Mouse (Mus musculus) urinary bladder, adult 18-20 months (tissue): ENCODE data around the gene Hoxa5.

Source experiments
- DNase-seq, 2 experiments: peaks; one replicate each; pipeline ENCODE4 v3.0.0; 2022; ENCODE audit warnings: low spot score in 2 of 2, mixed read lengths in 2 of 2

The Hoxa5 gene

GRCm38 (mm10) chr6:52178918-52179665, 25.3 kb downstream of the Hoxa5 start:
- DNase-seq = no peak

- DNase-seq = no peak
These were observed 26.6 kb downstream of the Hoxa5 start for GRCm38 (mm10) chr6:52177806-52178205.

- no peak for DNase-seq
These were observed 27.2 kb downstream of the Hoxa5 start, which contains the start of gene 5730596B20Rik for GRCm38 (mm10) chr6:52177061-52177735. TSS of gene 5730596B20Rik (plus strand) at chr6:52177498.

GRCm38 (mm10) chr6:52176391-52176790, 28.0 kb downstream of the Hoxa5 start:
- no peak for DNase-seq

GRCm38 (mm10) chr6:52175864-52176263, 28.5 kb downstream of the Hoxa5 start:
- DNase-seq = no peak

GRCm38 (mm10) chr6:52174968-52175751, 29.2 kb downstream of the Hoxa5 start:
- no peak for DNase-seq

GRCm38 (mm10) chr6:52173648-52174047, 30.7 kb downstream of the Hoxa5 start:
- no peak for DNase-seq

GRCm38 (mm10) chr6:52172501-52172900, 31.9 kb downstream of the Hoxa5 start:
- DNase-seq = peak; percentile 52 to 57

GRCm38 (mm10) chr6:52171938-52172337, 32.4 kb downstream of the Hoxa5 start:
- no peak for DNase-seq

GRCm38 (mm10) chr6:52171331-52171730, 33.1 kb downstream of the Hoxa5 start:
- DNase-seq = no peak

GRCm38 (mm10) chr6:52170898-52171223, 33.5 kb downstream of the Hoxa5 start:
- no peak for DNase-seq

- DNase-seq = no peak
These were observed 34.1 kb downstream of the Hoxa5 start for GRCm38 (mm10) chr6:52170166-52170897.

- DNase-seq = no peak
These were observed 34.8 kb downstream of the Hoxa5 start for GRCm38 (mm10) chr6:52169499-52170165.

GRCm38 (mm10) chr6:52168191-52169055, 36.0 kb downstream of the Hoxa5 start:
- DNase-seq = no peak

- DNase-seq = no peak
These were observed 36.6 kb downstream of the Hoxa5 start for GRCm38 (mm10) chr6:52167736-52168161.

- no peak for DNase-seq
These were observed 37.2 kb downstream of the Hoxa5 start for GRCm38 (mm10) chr6:52167176-52167575.

GRCm38 (mm10) chr6:52166431-52167077, 37.8 kb downstream of the Hoxa5 start:
- no peak for DNase-seq

- DNase-seq = no peak
These were observed 38.7 kb downstream of the Hoxa5 start for GRCm38 (mm10) chr6:52165441-52166370.
